Mouse (Mus musculus) ES-E14 (cell line): ENCODE results near the gene Cyp2d22. TPM values are rescaled to one million over a fixed set of nuclear protein-coding genes. Genes with fewer than 3 reads are reported as not detected.
A peak's percentile ranks its signal among the peaks of the same experiment; 100 is the strongest.

Experiments
- DNase-seq: peaks from one replicate; pipeline ENCODE4 v3.0.0-alpha.2; 2013; ENCODE audit warnings: low read depth, low spot score
- H3K27ac ChIP-seq: 2 replicates; pipeline ENCODE4 v1.5.1; 2012; ENCODE audit warnings: low read depth, mild to moderate bottlenecking, low read length, moderate library complexity, mixed read lengths; ENCODE audit not compliant: poor library complexity, insufficient read depth, severe bottlenecking
- H3K36me3 ChIP-seq: 2 replicates; pipeline ENCODE4 v1.6.1; 2012; ENCODE audit warnings: mild to moderate bottlenecking, low read length, moderate library complexity, mixed read lengths; ENCODE audit not compliant: control insufficient read depth, poor library complexity, insufficient read depth, severe bottlenecking
- H3K4me1 ChIP-seq, 2 experiments: fragments of 150-350 bp in 1 of 2; sonication (generic) in 1 of 2; 2 replicates each; pipeline ENCODE4 v1.6.1; 2012; ENCODE audit warnings: low read length in 2 of 2, mild to moderate bottlenecking in 1 of 2, mixed read lengths in 1 of 2; ENCODE audit not compliant: control insufficient read depth in 2 of 2, insufficient read depth in 2 of 2, poor library complexity in 1 of 2
- H3K4me3 ChIP-seq, 2 experiments: fragments of 150-350 bp in 1 of 2; sonication (generic) in 1 of 2; 2 replicates each; pipeline ENCODE4 v1.5.1; 2012; ENCODE audit warnings: low read length in 2 of 2, low read depth in 1 of 2, mild to moderate bottlenecking in 1 of 2, mixed read lengths in 1 of 2; ENCODE audit not compliant: insufficient read depth in 1 of 2, poor library complexity in 1 of 2, severe bottlenecking in 1 of 2
- H3K9ac ChIP-seq: 2 replicates; pipeline ENCODE4 v1.6.1; 2012; ENCODE audit warnings: low read depth, mild to moderate bottlenecking, low read length, mixed read lengths; ENCODE audit not compliant: poor library complexity, insufficient read depth, severe bottlenecking
- H3K9me3 ChIP-seq: fragments of 150-350 bp; sonication (generic); 2 replicates; pipeline ENCODE4 v1.6.1; 2012; ENCODE audit warnings: low read depth, mild to moderate bottlenecking, low read length; ENCODE audit not compliant: control insufficient read depth, insufficient read depth
- CHD2 ChIP-seq: IDR thresholded peaks from 2 replicates; pipeline ENCODE4 v1.6.1; 2014; ENCODE audit warnings: mild to moderate bottlenecking, low read depth, low read length, inconsistent platforms
- HCFC1 ChIP-seq: IDR thresholded peaks from 2 replicates; pipeline ENCODE4 v1.6.1; 2012; ENCODE audit warnings: low read length, inconsistent platforms, borderline replicate concordance; ENCODE audit not compliant: insufficient read depth
- MAFK ChIP-seq: IDR thresholded peaks from 2 replicates; pipeline ENCODE4 v1.6.1; 2014; ENCODE audit warnings: mild to moderate bottlenecking, low read depth, low read length, inconsistent platforms; ENCODE audit not compliant: insufficient read depth
- ZC3H11A ChIP-seq: IDR thresholded peaks from 2 replicates; pipeline ENCODE4 v1.6.1; 2012; ENCODE audit warnings: low read depth, mild to moderate bottlenecking, inconsistent platforms, low read length, borderline replicate concordance
- ZNF384 ChIP-seq: IDR thresholded peaks from 2 replicates; pipeline ENCODE4 v1.6.1; 2012; ENCODE audit warnings: low read depth, low read length, inconsistent platforms
- in situ Hi-C, 2 experiments: fragments of 600-800 bp; cut with MboI; formaldehyde crosslinking; loops; one replicate each; pipeline ENCODE4 v1.15.1; 2025; ENCODE audit warnings: low sequenced_read_pairs in 2 of 2, inconsistent platforms in 1 of 2; ENCODE audit not compliant: unreplicated experiment in 2 of 2
- total RNA-seq: library from RNA; depleted of rRNA; stranded (reverse); fragments of 300-350 nt; gene quantifications from 2 replicates; pipeline ENCODE4 v1.2.3, GENCODE M21; 2012

The Cyp2d22 gene
- total RNA-seq, 1 experiment: 0.94 TPM

DNA sequence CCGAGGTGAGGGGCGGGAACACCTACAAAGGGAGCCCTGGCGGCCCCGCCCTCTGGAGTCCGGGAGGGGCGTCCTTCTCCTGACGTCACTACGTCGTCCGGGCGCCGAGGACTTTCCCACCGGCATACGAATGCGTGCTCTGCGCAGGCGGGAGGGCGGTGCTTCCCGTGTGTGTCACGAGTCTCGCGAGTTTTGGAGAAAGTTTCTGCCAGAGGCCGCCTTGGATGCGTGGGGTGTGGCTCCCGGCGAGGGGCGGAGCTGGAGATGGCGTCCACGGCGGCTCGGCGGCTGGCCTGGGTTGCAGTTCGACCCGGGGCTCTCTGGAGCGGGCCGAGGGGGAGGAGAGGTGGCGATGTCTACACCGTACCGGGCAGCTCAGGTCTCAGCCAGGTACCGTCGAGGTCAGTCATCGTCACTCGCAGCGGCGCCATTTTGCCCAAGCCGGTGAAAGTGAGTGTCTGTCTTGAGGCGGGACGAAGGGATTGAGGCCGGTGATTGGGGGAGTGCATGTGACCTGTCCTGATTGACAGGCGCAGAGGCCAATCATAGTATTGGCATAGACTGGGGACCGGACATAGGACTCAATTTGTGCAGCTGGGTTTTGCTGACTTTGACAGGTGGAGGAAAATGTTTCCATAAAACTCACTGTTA lies 34.1 kb downstream of the Cyp2d22 start:
- Histone ChIP-seq H3K9ac (peak overlapping the region; percentile 91), H3K9me3 (no peaks in the 10 kb centered on the region), H3K27ac (peak overlapping the region; percentile 65), H3K36me3 (peaks cover 23% of the 10 kb centered on the region), H3K4me1 (peaks cover 6 to 10% of the 10 kb centered on the region in 2 experiments), H3K4me3 (peak overlapping the region; percentile 79 to 87)
- in situ Hi-C loops: no loop called here
- TF ChIP-seq HCFC1 (no peak; the same call in 1 of the 2 replicates), CHD2 (peak; percentile 96)
- DNase-seq: peak; percentile 99

DNA sequence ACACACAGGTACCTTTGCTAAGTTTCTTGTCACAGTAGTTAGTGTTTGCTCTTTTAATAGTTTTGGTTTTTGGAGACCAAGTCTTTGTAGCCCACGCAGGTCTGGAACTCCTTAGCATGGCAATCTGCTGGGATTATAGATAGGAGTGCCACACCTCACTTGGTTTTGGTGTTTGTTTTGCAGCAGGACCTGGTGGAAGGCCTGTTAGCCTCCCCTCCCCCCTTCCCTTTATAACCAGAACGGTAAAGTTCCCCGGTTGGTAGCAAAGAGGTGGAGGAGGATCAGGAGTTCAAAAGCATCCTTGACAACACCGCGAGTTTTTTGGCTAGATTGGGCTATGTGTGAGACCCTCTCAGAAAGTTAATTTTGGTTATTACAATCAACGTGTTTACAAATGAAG lies 35.1 kb downstream of the Cyp2d22 start:
- peaks cover 10 to 13% of the 10 kb centered on the region in 2 experiments for H3K4me1 ChIP-seq
- no peak overlapping the region for H3K4me3 ChIP-seq
- H3K9ac ChIP-seq: no peak overlapping the region; the same call in 1 of the 2 replicates
- H3K27ac ChIP-seq: no peak overlapping the region
- TF ChIP-seq CHD2 (no peak), ZC3H11A (no peak), HCFC1 (no peak), MAFK (no peak), ZNF384 (no peak)
- DNase-seq: no peak
- in situ Hi-C loops: no loop called here
- no peaks in the 10 kb centered on the region for H3K9me3 ChIP-seq
- H3K36me3 ChIP-seq: peaks cover 19% of the 10 kb centered on the region

DNA sequence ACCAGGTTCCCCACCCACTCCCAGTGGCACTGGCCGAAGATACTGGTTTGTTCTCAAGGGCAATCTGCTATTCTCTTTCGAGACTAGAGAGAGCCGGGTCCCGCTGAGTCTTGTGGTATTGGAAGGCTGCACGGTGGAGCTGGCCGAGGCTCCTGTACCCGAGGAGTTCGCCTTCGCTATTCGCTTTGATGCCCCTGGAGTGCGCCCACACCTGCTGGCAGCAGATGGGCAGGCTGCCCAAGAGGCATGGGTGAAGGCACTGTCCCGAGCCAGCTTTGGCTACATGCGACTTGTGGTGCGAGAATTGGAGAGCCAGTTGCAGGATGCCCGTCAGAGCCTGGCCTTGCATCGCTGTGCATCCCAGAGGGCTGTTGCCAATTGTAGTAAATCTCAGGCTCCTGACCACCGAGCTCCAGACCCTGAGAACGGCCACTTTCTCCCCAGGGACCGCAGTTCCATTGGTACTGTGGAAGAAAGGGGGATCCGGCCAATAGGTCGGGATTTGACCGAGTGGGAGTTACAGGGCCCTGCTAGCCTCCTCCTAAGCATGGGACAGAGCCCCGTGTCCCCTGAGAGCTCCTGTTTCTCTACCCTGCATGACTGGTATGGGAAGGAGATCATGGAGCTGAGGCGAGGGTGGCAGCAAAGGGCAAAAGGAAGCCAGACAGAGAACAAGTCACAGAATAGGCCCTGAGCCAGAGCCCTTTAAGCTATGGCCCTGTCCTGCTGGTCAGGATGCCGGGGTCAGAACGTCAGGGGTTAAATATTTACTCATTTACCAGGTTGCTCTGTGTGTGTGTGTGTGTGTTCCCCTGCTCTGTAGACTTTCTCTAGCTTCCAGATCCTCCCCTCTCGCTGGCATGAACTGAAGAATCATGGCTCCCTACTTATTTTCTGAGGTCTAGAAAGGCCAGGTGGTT lies 36.4 kb downstream of the Cyp2d22 start:
- H3K36me3 ChIP-seq: peaks cover 8% of the 10 kb centered on the region
- H3K27ac ChIP-seq: no peak overlapping the region
- H3K4me1 ChIP-seq: peaks cover 11 to 13% of the 10 kb centered on the region in 2 experiments
- H3K9ac ChIP-seq: no peak overlapping the region
- in situ Hi-C loops: no loop called here
- H3K4me3 ChIP-seq: no peak overlapping the region
- H3K9me3 ChIP-seq: no peaks in the 10 kb centered on the region
- TF ChIP-seq MAFK: no peak
- TF ChIP-seq HCFC1: no peak
- TF ChIP-seq CHD2: no peak
- TF ChIP-seq ZNF384: no peak
- no peak for TF ChIP-seq ZC3H11A
- no peak for DNase-seq

DNA sequence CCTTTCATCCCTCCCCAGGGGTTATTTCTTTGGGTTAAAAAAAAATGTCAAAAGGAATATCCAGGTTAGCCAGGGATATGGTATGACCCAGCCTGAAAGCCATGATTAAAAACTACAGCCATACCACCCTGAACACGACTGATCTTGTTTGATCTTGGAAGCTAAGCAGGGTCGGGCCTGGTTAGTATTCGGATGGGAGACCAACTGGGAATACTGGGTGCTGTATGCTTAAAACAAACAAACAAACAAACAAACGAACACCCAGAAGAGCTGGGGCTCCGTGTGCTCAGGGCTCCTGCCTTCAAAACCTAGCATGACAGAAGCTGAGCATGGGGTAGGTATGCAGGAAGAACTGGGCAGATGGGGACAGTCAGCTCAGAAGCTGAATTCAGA lies 37.5 kb downstream of the Cyp2d22 start:
- DNase-seq: no peak
- peaks cover 10 to 16% of the 10 kb centered on the region in 2 experiments for H3K4me1 ChIP-seq
- no peak overlapping the region for H3K9ac ChIP-seq
- no peaks in the 10 kb centered on the region; the same call in 1 of the 2 replicates for H3K36me3 ChIP-seq
- in situ Hi-C loops: no loop called here
- H3K27ac ChIP-seq: no peak overlapping the region
- TF ChIP-seq ZNF384: no peak
- TF ChIP-seq CHD2: no peak
- no peak for TF ChIP-seq ZC3H11A
- no peak for TF ChIP-seq MAFK
- TF ChIP-seq HCFC1: no peak
- no peaks in the 10 kb centered on the region for H3K9me3 ChIP-seq
- no peak overlapping the region for H3K4me3 ChIP-seq
